Mouse (Mus musculus) forebrain, embryonic 12.5 days (tissue): ENCODE measurements at regions not wholly inside any gene's neighbourhood (a gene's known extent, or its start where the extent isn't known, plus 50 kb on each side); places are given as distances from the start of the nearest gene placed in this dataset.

Experiments
- ATAC-seq: fragments of 200-750 bp; cut with Nextera tagmentation; 2 replicates; pipeline ENCODE4 v1.8.0; 2017; ENCODE audit warnings: moderate TSS enrichment; ENCODE audit not compliant: low FRiP score
- H3K27ac ChIP-seq: fragments of 300-500 bp; sonication (generic); 2 replicates; pipeline ENCODE4 v1.5.1; 2016; ENCODE audit warnings: mild to moderate bottlenecking
- H3K27me3 ChIP-seq: fragments of 300-500 bp; sonication (generic); 2 replicates; pipeline ENCODE4 v1.6.1; 2016; ENCODE audit warnings: mild to moderate bottlenecking
- H3K36me3 ChIP-seq: fragments of 300-500 bp; sonication (generic); replicated peaks from 2 replicates; pipeline ENCODE4 v1.6.1; 2016; ENCODE audit warnings: mild to moderate bottlenecking
- H3K4me1 ChIP-seq: fragments of 300-500 bp; sonication (generic); 2 replicates; pipeline ENCODE4 v1.6.1; 2016
- H3K4me2 ChIP-seq: fragments of 300-500 bp; sonication (generic); 2 replicates; pipeline ENCODE4 v1.6.1; 2016; ENCODE audit warnings: mild to moderate bottlenecking, moderate library complexity
- H3K4me3 ChIP-seq: fragments of 300-500 bp; sonication (generic); replicated peaks from 2 replicates; pipeline ENCODE4 v1.5.1; 2016; ENCODE audit warnings: mild to moderate bottlenecking
- H3K9ac ChIP-seq: fragments of 300-500 bp; sonication (generic); 2 replicates; pipeline ENCODE4 v1.6.1; 2016; ENCODE audit warnings: mild to moderate bottlenecking
- H3K9me3 ChIP-seq: fragments of 300-500 bp; sonication (generic); 2 replicates; pipeline ENCODE4 v1.6.1; 2016
- WGBS: fragments of 180-500 bp; shearing (Covaris S2); methylation state at CpG from one replicate; pipeline ENCODE4 v1.1.7; 2016; 5-methylcytosine and 5-hydroxymethylcytosine counted together

DNA sequence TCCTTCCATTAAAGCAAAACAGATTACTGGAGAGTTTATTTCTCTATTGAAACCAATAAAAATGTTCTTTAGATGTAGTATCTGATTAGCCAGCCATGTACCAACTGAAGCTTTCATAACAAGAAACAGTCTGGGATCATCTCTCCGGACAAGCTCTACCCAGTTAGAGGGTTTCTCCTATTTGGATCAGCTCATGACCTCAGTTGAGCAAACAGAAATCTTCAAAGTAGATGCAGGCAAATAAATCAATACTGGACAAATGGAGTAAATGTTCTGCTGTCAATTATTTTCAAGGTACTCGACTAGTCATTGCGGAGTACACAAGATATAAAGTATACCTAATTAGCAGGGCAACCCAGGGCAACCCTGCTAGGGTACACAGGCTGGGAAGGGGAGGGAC, 67.4 kb downstream of the Avpr1a start:
- Histone ChIP-seq H3K4me1 (no peaks in the 10 kb centered on the region), H3K4me2 (no peak overlapping the region), H3K27me3 (no peaks in the 10 kb centered on the region), H3K4me3 (no peak overlapping the region), H3K9me3 (peaks cover 8% of the 10 kb centered on the region; the same call in 1 of the 2 replicates), H3K9ac (no peak overlapping the region), H3K27ac (no peak overlapping the region), H3K36me3 (no peaks in the 10 kb centered on the region)
- no peak for ATAC-seq
- 83% methylated on average over 3 of the region's 3 CpGs for WGBS

DNA sequence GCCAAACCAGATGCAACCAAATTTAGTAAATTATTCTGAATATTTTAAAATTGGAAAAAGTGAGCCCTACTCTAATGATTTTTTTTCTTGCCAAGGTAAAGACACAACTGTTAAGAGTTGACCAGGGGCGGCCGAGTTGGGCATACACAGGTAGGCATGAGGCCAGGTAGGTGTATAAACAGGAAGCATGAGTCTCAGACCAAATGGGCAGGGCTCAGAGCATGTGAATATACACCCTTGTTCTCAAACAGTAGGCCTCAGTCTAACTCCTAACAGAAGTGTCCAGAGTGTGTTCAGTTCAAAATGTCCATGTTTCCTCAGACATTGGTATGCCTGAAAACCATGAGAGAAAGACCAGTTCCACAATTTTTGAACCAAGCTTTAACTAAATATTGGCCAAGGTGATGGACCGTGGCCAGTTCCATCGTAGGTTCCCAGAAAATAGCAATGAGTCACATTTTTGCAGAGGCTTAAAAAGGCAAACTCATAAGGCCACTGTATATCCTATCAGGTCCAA, 71.0 kb downstream of the Avpr1a start:
- Histone ChIP-seq H3K4me1 (no peaks in the 10 kb centered on the region), H3K9ac (no peak overlapping the region), H3K4me2 (no peak overlapping the region), H3K27ac (no peak overlapping the region), H3K4me3 (no peak overlapping the region), H3K36me3 (no peaks in the 10 kb centered on the region), H3K9me3 (no peaks in the 10 kb centered on the region), H3K27me3 (no peaks in the 10 kb centered on the region)
- no peak for ATAC-seq
- WGBS: 98% methylated on average over 4 of the region's 4 CpGs

DNA sequence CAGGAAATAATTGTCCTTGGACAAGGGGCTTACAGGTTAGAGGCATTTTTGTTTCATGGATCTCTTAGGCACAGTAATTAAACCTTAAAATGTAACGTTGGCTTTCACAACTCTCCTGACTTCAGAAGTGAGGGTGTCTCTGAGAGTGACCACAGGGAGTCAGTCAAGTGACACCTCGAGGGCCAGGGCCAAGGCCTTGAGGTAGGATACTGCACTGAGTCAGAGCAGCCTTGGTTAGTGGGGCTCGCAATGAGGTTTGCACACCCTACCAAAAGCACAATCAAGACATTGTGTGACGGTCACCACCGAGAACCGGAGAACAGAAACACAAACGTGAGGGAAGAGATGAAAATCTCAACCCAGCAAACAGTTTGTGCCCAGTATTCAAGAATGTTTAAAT, 71.7 kb downstream of the Avpr1a start:
- no peak overlapping the region for H3K9ac ChIP-seq
- 80% methylated on average over 7 of the region's 7 CpGs for WGBS
- H3K4me3 ChIP-seq: no peak overlapping the region

DNA sequence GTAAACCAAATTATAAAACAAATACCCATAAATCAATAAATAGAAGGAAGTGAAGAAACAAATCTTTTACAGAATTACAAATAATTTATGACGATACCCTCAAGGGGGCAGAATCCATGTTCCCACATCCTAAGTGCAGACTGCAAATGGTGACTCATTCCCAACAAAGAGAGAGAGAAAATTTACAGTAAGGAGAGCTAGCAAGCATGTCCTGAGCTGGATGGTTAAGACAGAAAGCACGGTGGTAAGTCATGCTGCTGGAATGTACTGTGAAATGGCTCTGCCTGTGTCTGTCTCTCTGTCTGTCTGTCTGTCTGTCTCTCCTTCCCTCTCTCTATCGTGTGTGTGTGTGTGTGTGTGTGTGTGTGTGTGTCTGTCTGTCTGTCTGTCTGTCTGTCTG, 74.3 kb downstream of the Avpr1a start:
- WGBS: 88% methylated on average over 3 of the region's 3 CpGs
- Histone ChIP-seq H3K27me3 (no peaks in the 10 kb centered on the region), H3K9ac (no peak overlapping the region), H3K27ac (no peak overlapping the region), H3K9me3 (no peaks in the 10 kb centered on the region), H3K4me3 (no peak overlapping the region), H3K4me2 (no peak overlapping the region), H3K36me3 (no peaks in the 10 kb centered on the region), H3K4me1 (no peaks in the 10 kb centered on the region)
- no peak for ATAC-seq

More for the DNA sequence above, 71.7 kb downstream of the Avpr1a start:
- Histone ChIP-seq H3K27ac (no peak overlapping the region), H3K4me1 (no peaks in the 10 kb centered on the region), H3K36me3 (no peaks in the 10 kb centered on the region), H3K27me3 (no peaks in the 10 kb centered on the region), H3K4me2 (no peak overlapping the region), H3K9me3 (no peaks in the 10 kb centered on the region)
- no peak for ATAC-seq

DNA sequence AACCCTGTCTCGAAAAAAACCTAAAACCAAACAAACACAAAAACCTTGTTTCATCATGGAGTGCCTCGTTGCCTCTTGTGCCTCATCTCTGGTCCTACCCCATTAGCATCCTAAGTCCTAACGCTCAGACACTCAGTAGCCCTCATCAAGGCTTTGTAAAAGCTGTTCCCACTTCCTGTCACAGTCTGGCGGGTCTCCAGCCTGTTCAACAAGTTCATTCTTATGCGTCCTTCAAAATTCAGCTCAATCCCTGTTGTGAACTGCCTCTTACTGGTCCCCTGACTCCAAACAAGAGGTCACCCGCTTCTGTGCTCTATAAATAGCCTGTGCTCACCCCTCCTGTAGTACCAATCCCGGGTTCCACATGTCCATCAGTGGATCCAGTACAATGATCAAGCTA, 77.1 kb downstream of the Avpr1a start:
- Histone ChIP-seq H3K4me3 (no peak overlapping the region), H3K9me3 (no peaks in the 10 kb centered on the region), H3K4me2 (no peak overlapping the region), H3K27ac (no peak overlapping the region), H3K4me1 (no peaks in the 10 kb centered on the region), H3K9ac (no peak overlapping the region), H3K36me3 (no peaks in the 10 kb centered on the region), H3K27me3 (no peaks in the 10 kb centered on the region)
- no peak for ATAC-seq
- WGBS: 68% methylated on average over 7 of the region's 7 CpGs

DNA sequence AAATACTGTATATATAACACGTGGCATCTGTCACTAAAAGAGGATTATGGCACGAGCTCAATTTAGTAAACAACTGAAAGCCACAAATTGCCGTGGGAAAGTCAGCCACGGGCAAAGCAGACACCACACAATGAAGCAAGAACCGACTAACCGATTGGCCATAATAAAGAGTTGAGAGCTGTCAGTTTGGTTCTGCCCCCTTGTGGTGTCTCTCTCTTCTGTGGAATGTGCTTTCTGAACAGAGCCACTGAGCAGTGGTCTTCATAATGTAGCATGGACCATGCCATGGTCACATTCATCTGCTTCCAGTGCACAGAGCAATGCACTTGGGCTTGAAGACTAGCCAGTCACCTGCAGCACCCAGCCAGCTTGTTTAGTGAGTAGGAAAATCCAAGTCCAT, 77.5 kb downstream of the Avpr1a start:
- no peak for ATAC-seq

DNA sequence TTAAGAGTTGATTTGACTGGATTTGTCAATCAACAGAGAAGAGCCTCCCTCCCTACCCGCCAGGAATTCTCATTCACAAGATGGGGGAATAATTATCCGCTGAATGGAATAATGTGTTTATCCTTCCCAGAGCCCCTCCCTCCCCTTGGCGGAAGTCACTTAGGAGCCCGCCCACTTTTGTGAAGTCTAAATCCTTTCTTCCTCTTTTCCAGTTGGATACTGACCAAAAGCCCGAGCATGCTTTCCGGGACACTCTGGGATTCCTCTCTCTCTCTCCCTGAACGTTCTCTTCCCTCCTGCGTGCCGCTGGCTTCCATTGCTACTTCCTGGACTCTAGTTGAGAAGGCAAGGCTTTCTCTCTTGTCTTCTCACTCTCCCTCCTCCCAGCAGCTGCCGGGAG, 79.9 kb downstream of the Avpr1a start:
- Histone ChIP-seq H3K4me3 (no peak overlapping the region), H3K9me3 (no peaks in the 10 kb centered on the region), H3K27me3 (no peaks in the 10 kb centered on the region), H3K27ac (no peak overlapping the region), H3K4me2 (no peak overlapping the region), H3K4me1 (no peaks in the 10 kb centered on the region), H3K36me3 (no peaks in the 10 kb centered on the region), H3K9ac (no peak overlapping the region)
- 79% methylated on average over 10 of the region's 10 CpGs for WGBS
- no peak for ATAC-seq

More for the DNA sequence above, 77.5 kb downstream of the Avpr1a start:
- Histone ChIP-seq H3K4me1 (no peaks in the 10 kb centered on the region), H3K36me3 (no peaks in the 10 kb centered on the region), H3K9me3 (no peaks in the 10 kb centered on the region), H3K4me2 (no peak overlapping the region), H3K9ac (no peak overlapping the region), H3K4me3 (no peak overlapping the region), H3K27ac (no peak overlapping the region), H3K27me3 (no peaks in the 10 kb centered on the region)
- WGBS: 65% methylated on average over 6 of the region's 6 CpGs

DNA sequence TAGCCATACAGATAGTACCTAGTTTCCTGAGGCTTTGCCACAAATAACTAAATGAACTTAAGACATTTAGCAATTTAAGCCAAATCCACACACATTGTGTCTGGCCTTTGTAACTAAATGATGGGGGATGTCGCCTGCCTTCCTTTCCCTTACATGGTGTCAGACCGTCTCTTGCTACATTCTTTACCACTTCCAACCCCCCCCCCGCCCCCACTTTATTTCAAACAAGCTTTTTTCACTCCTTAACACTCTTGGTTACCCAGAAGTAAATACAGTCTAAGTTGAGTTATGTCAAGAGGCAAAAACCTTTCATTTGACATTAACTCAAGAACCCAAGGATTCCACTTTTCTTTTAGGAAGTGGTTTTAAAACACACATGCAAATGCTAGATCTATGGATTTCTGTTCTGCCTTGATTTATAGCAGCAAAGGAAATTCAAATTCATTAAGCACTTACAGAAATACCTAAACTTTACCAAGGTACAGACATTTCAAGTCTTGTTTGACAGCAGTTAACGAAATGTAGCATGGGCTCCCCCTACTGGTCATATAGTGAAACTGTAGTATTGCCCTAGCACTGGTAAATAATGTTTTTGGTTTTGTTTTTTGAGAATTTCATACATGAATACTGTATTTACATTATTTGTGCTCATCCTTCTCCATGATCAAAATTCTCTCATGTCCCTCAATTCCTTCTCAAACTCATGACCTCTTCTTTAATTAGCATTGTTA, 80.8 kb downstream of the Avpr1a start:
- H3K4me2 ChIP-seq: no peak overlapping the region
- no peak overlapping the region for H3K9ac ChIP-seq
- H3K27me3 ChIP-seq: no peaks in the 10 kb centered on the region
- H3K36me3 ChIP-seq: no peaks in the 10 kb centered on the region
- WGBS: 43% methylated on average over 4 of the region's 4 CpGs
- no peak overlapping the region for H3K27ac ChIP-seq
- no peaks in the 10 kb centered on the region for H3K9me3 ChIP-seq
- no peak overlapping the region for H3K4me3 ChIP-seq
- ATAC-seq: 0 out of 2 replicates have a peak, but pooled peaks have one; percentile 33
- no peaks in the 10 kb centered on the region for H3K4me1 ChIP-seq

DNA sequence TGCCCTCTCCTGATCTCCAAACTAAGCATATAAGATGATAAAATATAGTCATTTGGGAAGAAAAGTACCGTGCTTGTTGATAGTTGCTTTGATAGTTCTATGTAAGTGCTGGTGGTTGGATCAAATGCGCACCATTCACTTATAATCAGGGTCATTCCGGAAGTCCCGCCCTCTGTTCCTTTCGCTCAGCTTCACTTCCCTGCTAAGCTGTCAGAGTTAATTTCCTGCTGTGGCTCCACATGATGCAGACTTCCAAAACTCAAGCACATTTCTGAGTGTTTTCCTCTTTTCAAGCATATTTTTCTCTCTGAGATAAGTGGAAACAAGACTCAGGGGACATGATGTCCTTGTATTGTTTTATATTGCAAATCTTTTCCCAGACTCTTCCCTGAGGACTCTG, 86.4 kb downstream of the Avpr1a start:
- no peak for ATAC-seq
- Histone ChIP-seq H3K4me3 (no peak overlapping the region), H3K27me3 (no peaks in the 10 kb centered on the region), H3K27ac (no peak overlapping the region), H3K9ac (no peak overlapping the region), H3K4me1 (no peaks in the 10 kb centered on the region), H3K9me3 (no peaks in the 10 kb centered on the region), H3K36me3 (no peaks in the 10 kb centered on the region), H3K4me2 (no peak overlapping the region)
- 90% methylated on average over 5 of the region's 5 CpGs for WGBS

DNA sequence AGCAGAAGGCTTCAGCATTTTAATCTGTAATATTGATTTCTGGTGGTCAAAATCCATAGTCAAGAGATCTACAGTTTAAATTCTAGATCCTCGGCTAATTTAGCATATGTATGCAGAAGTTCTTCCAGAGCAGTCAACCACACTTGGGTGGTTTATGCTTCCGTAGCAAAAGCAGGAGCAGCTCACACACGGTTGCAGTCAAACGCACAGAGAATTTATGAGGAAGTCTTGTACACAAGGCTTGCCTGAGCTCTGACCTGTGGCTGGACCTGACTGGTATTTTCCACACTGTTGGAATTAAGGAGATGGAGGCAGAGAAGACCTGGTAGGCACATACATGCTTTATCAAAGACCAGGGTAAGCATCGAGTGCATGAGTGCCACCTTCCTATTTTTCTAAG, 86.8 kb downstream of the Avpr1a start:
- H3K9ac ChIP-seq: no peak overlapping the region
- H3K4me1 ChIP-seq: no peaks in the 10 kb centered on the region
- H3K4me2 ChIP-seq: no peak overlapping the region
- WGBS: 87% methylated on average over 5 of the region's 5 CpGs
- no peak for ATAC-seq
- H3K4me3 ChIP-seq: no peak overlapping the region
- H3K9me3 ChIP-seq: no peaks in the 10 kb centered on the region
- no peaks in the 10 kb centered on the region for H3K36me3 ChIP-seq
- H3K27ac ChIP-seq: no peak overlapping the region
- no peaks in the 10 kb centered on the region for H3K27me3 ChIP-seq

DNA sequence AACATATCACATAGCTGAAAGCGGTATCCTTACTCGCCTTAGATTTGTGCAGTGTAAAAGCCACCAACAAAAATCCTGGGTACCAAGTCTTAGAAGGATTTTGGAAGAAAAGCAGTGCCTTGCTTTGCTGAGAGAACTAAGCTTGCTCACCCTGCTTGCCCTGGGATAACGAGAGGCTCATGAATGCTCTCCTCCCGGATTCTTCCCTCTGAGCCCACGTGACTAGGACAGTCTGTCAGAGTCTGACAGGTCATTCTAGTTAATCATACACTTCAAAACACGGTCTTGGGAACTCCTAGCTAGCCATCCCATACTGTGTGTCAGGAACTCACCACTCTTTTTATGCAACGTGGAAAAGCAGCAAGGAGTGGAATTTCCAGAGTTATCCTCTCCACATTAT, 91.4 kb downstream of the Avpr1a start:
- no peaks in the 10 kb centered on the region for H3K9me3 ChIP-seq
- H3K27me3 ChIP-seq: no peaks in the 10 kb centered on the region
- WGBS: 64% methylated on average over 7 of the region's 7 CpGs
- H3K27ac ChIP-seq: no peak overlapping the region
- no peaks in the 10 kb centered on the region for H3K4me1 ChIP-seq
- no peak overlapping the region for H3K9ac ChIP-seq
- no peak overlapping the region for H3K4me3 ChIP-seq
- no peak overlapping the region for H3K4me2 ChIP-seq
- ATAC-seq: no peak
- no peaks in the 10 kb centered on the region for H3K36me3 ChIP-seq

DNA sequence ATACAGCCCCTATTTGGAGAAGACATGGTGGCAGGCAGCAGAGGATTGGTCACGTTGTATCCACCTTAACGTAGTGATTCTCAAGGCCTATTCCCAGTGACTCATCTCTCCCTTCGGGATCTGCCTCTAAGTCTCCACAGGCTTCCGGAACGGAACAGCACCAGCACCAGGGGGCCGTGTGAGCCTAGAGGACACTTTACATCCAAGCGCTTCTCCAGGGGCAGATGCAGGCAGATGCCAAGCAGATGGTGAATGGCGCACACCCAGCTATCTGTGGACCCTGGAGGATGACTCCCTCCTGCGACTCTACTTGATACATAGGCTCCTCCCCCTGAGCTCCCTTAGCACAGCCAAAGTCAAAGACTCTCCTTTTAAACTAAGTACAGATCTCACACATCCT, 94.3 kb downstream of the Avpr1a start:
- 70% methylated on average over 9 of the region's 9 CpGs for WGBS
- Histone ChIP-seq H3K4me3 (no peak overlapping the region), H3K9ac (no peak overlapping the region), H3K4me2 (no peak overlapping the region), H3K27ac (no peak overlapping the region), H3K36me3 (no peaks in the 10 kb centered on the region), H3K27me3 (no peaks in the 10 kb centered on the region), H3K9me3 (no peaks in the 10 kb centered on the region), H3K4me1 (no peaks in the 10 kb centered on the region)
- no peak for ATAC-seq

DNA sequence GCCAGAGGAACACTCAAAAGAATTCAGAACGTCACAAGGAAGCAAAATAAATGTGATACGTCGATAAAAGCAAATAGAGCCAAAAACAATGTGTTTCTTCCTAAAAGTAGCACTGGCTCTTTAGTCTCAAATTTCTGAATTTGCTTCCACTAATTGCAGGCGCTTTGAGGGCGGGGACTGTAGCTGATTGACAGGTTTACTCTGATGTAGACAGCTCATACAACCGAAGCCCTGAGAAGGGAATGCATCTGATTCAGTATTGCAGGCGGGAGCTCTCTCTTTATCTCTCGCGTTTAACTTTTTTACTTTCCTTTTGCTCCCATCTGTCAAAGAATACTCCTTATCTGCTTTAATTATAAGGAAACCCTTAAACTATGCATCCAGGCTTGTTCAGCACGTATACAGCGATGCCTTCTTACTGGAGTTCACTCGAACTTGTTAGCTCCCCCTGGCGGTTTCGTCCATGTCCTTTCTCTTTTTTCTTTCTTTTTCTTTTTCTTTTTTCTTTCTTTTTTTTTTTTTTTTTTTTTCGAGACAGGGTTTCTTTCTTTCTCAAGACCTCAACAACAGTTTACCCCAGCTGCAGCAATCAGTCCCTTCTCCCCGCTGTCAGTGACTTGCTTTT, 95.9 kb downstream of the Avpr1a start:
- peak overlapping the region; percentile 24 for H3K4me3 ChIP-seq

More for the DNA sequence above, 95.9 kb downstream of the Avpr1a start:
- Histone ChIP-seq H3K4me2 (peak overlapping the region; percentile 46), H3K9me3 (no peaks in the 10 kb centered on the region), H3K9ac (no peak overlapping the region), H3K36me3 (no peaks in the 10 kb centered on the region), H3K27me3 (no peaks in the 10 kb centered on the region), H3K4me1 (no peaks in the 10 kb centered on the region), H3K27ac (no peak overlapping the region)
- peak; percentile 70; the same call in 1 of the 2 replicates for ATAC-seq
- 26% methylated on average over 16 of the region's 16 CpGs for WGBS
